Mouse (Mus musculus): Measurements from ENCODE around the gene Pih1d1.
"Not testable (repeated sequence)": the region's sequence is repeated elsewhere in the genome, so short reads cannot be mapped to it uniquely, and the experiment has no call there.

Gene Pih1d1

DNA sequence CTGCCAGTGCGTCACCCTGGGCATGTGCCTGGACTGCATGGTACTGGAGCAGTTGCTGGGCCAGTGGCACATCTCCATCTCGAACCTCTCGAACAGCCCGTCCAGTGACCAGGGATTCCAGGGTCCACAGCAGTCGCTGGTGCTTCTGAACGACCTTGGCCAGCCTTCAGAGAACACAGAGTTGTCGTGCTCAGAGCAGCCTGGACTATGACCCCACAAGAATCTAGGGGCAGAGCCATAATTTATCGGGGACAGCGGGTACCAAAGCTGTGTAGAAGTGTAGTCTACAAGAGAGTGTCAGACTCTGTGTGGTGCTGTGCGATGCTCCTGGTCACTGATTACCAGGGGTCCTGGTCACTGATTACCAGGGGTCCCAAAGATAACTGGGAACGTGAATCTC lies 6.2 kb upstream of the Pih1d1 start:
- DNase-seq (ENCODE audit: low spot score): no peak

DNA sequence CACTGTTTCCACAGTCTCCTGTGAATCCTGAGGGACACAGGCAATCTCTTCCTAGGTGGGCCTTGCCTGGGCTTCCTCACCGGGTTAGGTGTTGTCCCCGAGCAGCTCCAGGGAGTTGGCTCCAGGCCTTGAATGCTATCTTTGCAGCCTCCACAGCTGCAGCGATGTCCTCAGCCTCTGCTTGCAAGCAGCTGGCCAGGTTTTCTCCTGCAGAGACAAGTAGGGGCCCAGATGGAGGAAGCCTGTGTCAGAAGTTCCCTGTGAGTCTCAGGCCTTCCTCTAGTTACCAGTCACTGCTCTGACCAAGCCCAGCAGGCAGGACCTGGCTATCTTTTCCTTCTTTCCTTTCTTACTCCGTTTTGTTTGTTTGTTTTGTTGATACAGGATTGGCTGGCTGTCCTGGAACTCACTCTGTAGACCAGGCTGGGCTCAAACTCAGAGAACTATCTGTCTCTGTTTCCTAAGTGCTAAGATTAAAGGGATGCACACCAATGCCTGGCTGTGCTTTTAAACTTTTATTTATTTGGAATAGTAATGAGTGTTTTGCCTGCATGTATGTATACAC lies 5.5 kb upstream of the Pih1d1 start:
- DNase-seq (ENCODE audit: low spot score): no peak

DNA sequence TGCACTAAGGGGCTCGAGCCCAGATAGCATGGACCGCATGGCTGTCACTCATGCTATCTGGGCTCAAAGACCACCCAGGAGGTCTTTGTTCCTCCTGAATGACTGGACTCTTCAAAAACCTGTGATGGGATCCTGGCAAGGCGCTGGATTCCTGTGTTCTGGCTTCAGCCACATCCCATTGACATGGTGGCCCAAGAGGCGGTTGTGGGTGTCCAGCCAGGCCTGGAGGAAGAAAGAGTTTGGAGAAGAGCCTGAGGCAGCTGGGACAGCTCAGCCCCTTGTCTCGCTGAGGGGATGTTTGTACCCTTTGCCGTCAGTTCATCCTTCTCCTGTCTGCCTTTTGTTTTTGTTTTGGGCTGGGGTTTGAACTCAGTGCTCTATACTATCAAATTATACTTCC lies 4.6 kb upstream of the Pih1d1 start:
- DNase-seq (ENCODE audit: low spot score): peak; percentile 53

DNA sequence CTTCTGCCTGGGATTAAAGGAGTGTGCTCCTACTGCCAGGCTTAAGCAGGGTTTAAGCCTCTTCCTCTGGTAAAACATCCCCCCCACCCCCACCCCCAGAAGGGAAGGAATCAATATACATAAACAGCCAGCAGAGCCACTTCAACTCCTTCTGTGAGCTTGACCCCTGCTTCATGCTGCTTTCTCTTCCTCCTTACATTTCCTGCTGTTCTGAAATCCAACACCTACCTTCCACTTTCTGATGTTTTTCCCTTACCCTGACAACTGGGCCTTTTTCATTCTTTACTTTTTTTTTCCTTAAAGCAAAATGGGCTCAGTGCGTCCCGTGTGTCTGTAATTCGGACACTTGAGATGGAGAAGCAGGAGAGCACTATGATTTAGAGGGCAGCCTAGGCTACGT lies 3.8 kb upstream of the Pih1d1 start:
- no peak for DNase-seq (ENCODE audit: low spot score)

- peak; percentile 77 for DNase-seq (ENCODE audit: low spot score)
Observed at GRCm38 (mm10) chr7:45151303-45151702, 2.8 kb upstream of the Pih1d1 start.

GRCm38 (mm10) chr7:45153052-45153451 lies 1.1 kb upstream of the Pih1d1 start:
- not testable (repeated sequence) for DNase-seq (ENCODE audit: low spot score)

DNA sequence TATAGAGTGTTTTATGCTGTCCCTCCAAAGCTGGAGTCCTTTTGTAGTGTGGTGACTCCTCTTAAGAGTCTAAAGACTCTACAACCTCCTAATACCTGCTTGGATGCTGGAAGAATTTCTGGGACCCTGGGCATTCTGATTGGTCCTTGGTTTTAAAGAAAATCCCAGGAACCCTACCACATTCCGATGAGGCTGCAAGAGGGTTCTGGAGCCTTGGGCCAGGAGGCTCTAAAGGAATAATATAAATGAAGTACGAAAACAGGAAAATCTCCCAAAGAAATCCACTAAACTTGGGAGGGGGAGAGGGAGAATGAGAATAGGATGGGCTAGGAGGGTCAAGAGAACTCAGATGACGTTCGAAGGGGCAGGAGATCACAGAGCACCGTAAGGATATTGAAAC lies 517 bp upstream of the Pih1d1 start:
- no peak for DNase-seq (ENCODE audit: low spot score)

- no peak for DNase-seq (ENCODE audit: low spot score)
Observed at GRCm38 (mm10) chr7:45154993-45155514, 951 bp downstream of the Pih1d1 start.

GRCm38 (mm10) chr7:45155590-45155989 lies 1.5 kb downstream of the Pih1d1 start:
- no peak for DNase-seq (ENCODE audit: low spot score)

- DNase-seq (ENCODE audit: low spot score): no peak
Observed at GRCm38 (mm10) chr7:45156206-45156605, 2.1 kb downstream of the Pih1d1 start.

DNA sequence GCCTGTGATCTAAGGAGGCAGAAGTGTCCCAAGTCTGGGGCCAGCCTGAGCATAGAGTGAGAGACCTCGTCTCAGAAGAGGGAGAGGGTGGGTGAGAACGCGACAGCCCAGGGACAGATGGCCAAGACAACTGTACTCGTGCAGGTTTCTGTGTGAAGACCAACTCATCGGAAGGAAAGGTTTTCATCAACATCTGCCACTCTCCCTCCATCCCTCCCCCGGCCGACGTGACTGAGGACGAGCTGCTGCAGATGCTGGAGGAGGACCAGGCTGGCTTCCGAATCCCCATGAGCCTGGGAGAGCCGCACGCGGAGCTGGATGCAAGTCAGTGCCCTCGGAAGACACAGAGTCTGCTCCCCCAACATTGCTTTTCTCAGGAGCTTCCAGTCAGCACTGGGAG lies 3.4 kb downstream of the Pih1d1 start:
- no peak for DNase-seq (ENCODE audit: low spot score)

- DNase-seq (ENCODE audit: low spot score): no peak
Observed at GRCm38 (mm10) chr7:45158991-45159390, 4.9 kb downstream of the Pih1d1 start.

GRCm38 (mm10) chr7:45160316-45160800 lies 6.3 kb downstream of the Pih1d1 start:
- DNase-seq (ENCODE audit: low spot score): no peak

DNA sequence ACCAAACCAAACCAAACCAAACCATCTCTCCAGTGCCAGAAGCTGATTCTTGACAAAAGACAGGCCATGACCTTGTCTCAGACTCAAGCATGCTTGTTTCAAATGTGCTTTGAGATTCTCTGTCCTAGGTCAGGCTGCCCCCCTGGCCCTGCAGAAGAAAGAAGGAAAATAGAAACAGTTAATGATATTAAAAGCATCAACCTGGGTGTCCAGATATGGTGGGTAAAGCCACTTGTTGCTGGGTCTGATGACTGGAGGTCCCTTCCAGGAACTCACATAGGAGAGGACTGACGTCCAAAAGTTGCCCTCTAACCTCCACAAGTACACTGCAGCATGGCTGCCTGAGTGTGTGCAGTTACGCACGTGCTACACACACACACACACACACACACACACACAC lies 6.8 kb downstream of the Pih1d1 start:
- no peak for DNase-seq (ENCODE audit: low spot score)

GRCm38 (mm10) chr7:45161612-45162473 lies 7.7 kb downstream of the Pih1d1 start:
- DNase-seq (ENCODE audit: low spot score): peak; percentile 87

GRCm38 (mm10) chr7:45162551-45162950 lies 8.4 kb downstream of the Pih1d1 start:
- DNase-seq (ENCODE audit: low spot score): no peak

GRCm38 (mm10) chr7:45162996-45163615 lies 9.0 kb downstream of the Pih1d1 start:
- no peak for DNase-seq (ENCODE audit: low spot score)

- DNase-seq (ENCODE audit: low spot score): peak; percentile 28
Observed at GRCm38 (mm10) chr7:45163735-45164490, 9.8 kb downstream of the Pih1d1 start, which contains the start of gene Slc17a7. TSS of gene Slc17a7 (plus strand) at chr7:45163949.

DNA sequence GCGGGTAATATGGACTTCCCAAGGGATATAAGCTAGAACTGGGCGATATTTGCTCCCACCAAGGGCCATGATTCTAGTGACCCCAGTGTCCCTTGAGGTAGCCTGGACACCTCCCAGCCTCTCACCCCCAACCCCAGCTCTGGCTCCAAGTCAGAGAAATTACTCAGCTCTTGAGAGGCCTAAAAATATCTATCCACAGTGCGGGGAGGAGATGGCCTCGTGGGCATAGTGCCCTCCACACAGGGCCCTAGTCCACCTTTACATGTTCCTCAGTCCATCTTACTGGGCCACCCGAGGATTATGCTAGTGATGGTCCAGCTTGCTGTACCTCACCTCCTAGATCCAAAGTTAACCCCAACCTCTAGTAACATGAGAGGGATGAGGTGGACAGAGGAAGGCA lies 10.7 kb downstream of the Pih1d1 start:
- DNase-seq (ENCODE audit: low spot score): no peak

DNA sequence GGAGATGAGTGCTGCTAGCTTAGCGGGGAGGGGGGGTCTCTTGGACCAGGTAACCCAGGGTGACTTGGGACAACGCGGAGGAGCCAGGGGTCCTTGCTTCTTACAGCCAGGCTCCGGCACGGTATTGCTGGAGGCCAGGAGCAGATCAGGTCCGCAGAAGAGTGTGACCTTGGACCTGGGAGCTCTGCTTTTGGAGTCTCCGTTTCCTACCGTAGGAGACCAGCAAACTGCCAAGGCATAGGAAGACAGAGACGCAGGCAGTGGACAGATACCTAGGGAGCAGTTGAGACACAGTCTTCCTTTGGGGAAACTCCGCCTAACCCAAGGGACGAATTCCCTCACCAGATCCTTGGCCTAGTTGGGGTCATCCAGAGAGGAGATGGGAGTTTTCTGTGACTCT lies 11.6 kb downstream of the Pih1d1 start:
- no peak for DNase-seq (ENCODE audit: low spot score)

GRCm38 (mm10) chr7:45166950-45167401 lies 12.9 kb downstream of the Pih1d1 start:
- no peak for DNase-seq (ENCODE audit: low spot score)

Measured in lung, postnatal 25 days (tissue).